Mouse (Mus musculus): Measurements from ENCODE around the gene Sema4b.

Gene Sema4b

GRCm38 (mm10) chr7:80269751-80270255 lies 83.2 kb downstream of the Sema4b start:
- no peak for DNase-seq

- DNase-seq, result no peak
Measured at GRCm38 (mm10) chr7:80273456-80273855, 86.8 kb downstream of the Sema4b start.

Data from thymus, postnatal 14 days (tissue).